Mouse (Mus musculus) myocyte (in vitro differentiated cells): Measurements from ENCODE around the gene Tfb1m. TPM values are rescaled to one million over a fixed set of nuclear protein-coding genes. Genes with fewer than 3 reads are reported as not detected.

Experiments
- H3K27me3 ChIP-seq: one replicate; pipeline ENCODE4 v1.6.1; 2011; ENCODE audit not compliant: control insufficient read depth, insufficient read depth, insufficient read length
- H3K36me3 ChIP-seq: one replicate; pipeline ENCODE4 v1.6.1; 2011; ENCODE audit not compliant: control insufficient read depth, insufficient read depth
- H3K4me2 ChIP-seq: one replicate; pipeline ENCODE4 v1.6.1; 2011; ENCODE audit warnings: low read depth, control low read depth
- H3K4me3 ChIP-seq: one replicate; pipeline ENCODE4 v1.5.1; 2011; ENCODE audit warnings: mild to moderate bottlenecking, control low read depth, moderate library complexity
- H3K79me2 ChIP-seq: one replicate; pipeline ENCODE4 v1.6.1; 2011; ENCODE audit not compliant: control insufficient read depth, insufficient read depth
- H3ac ChIP-seq: one replicate; pipeline ENCODE4 v1.6.1; 2011; ENCODE audit not compliant: control insufficient read depth, insufficient read length
- CEBPB ChIP-seq: IDR thresholded peaks from 2 replicates; pipeline ENCODE4 v1.6.1; 2011; ENCODE audit warnings: mild to moderate bottlenecking, moderate library complexity; ENCODE audit not compliant: poor library complexity, insufficient read depth, severe bottlenecking
- E2F4 ChIP-seq: IDR thresholded peaks from one replicate; pipeline ENCODE4 v1.6.1; 2011; ENCODE audit warnings: mild to moderate bottlenecking, control low read depth, moderate library complexity; ENCODE audit not compliant: insufficient read depth
- MAX ChIP-seq: IDR thresholded peaks from one replicate; pipeline ENCODE4 v1.6.1; 2011; ENCODE audit warnings: low read depth, mild to moderate bottlenecking, control low read depth
- MYOD1 ChIP-seq, 3 experiments: IDR thresholded peaks; one replicate each; pipeline ENCODE4 v1.6.1; 2011; ENCODE audit warnings: control low read depth in 2 of 3, low read depth in 2 of 3, mild to moderate bottlenecking in 2 of 3, moderate library complexity in 1 of 3; ENCODE audit not compliant: insufficient read length in 2 of 3, control insufficient read depth in 1 of 3
- MYOG ChIP-seq, 3 experiments: IDR thresholded peaks; one replicate each; pipeline ENCODE4 v1.6.1; 2011; ENCODE audit warnings: control low read depth in 2 of 3, low read depth in 2 of 3, mild to moderate bottlenecking in 2 of 3; ENCODE audit not compliant: insufficient read length in 2 of 3, control insufficient read depth in 1 of 3, insufficient read depth in 1 of 3
- POLR2A ChIP-seq: IDR thresholded peaks from one replicate; pipeline ENCODE4 v1.6.1; 2011; ENCODE audit warnings: low read depth, mild to moderate bottlenecking, control low read depth, moderate library complexity; ENCODE audit not compliant: insufficient read length
- POLR2AphosphoS2 ChIP-seq: IDR thresholded peaks from one replicate; pipeline ENCODE4 v1.6.1; 2011; ENCODE audit warnings: low read depth, control low read depth; ENCODE audit not compliant: insufficient read length
- REST ChIP-seq: IDR thresholded peaks from one replicate; pipeline ENCODE4 v1.6.1; 2011; ENCODE audit warnings: mild to moderate bottlenecking, control low read depth, moderate library complexity; ENCODE audit not compliant: insufficient read depth, insufficient read length
- SRF ChIP-seq: IDR thresholded peaks from one replicate; pipeline ENCODE4 v1.6.1; 2011; ENCODE audit warnings: low read depth; ENCODE audit not compliant: control insufficient read depth, insufficient read length
- TCF12 ChIP-seq: IDR thresholded peaks from one replicate; pipeline ENCODE4 v1.6.1; 2011; ENCODE audit warnings: mild to moderate bottlenecking, control low read depth; ENCODE audit not compliant: poor library complexity, insufficient read depth, severe bottlenecking
- TCF3 ChIP-seq: IDR thresholded peaks from one replicate; pipeline ENCODE4 v1.6.1; 2011; ENCODE audit warnings: low read depth, control low read depth; ENCODE audit not compliant: insufficient read length
- USF1 ChIP-seq: IDR thresholded peaks from one replicate; pipeline ENCODE4 v1.6.1; 2011; ENCODE audit warnings: low read depth, mild to moderate bottlenecking, control low read depth, moderate library complexity
- polyA plus RNA-seq: library from polyadenylated mRNA; unstranded; fragments of >200 nt; fragmentation: generic; extraction: Trizol; gene quantifications from one replicate; pipeline ENCODE4 v1.2.1, GENCODE M21; 2012; ENCODE audit warnings: missing spikeins

The Tfb1m gene
- polyA plus RNA-seq, 1 experiment: 9.3 TPM

DNA sequence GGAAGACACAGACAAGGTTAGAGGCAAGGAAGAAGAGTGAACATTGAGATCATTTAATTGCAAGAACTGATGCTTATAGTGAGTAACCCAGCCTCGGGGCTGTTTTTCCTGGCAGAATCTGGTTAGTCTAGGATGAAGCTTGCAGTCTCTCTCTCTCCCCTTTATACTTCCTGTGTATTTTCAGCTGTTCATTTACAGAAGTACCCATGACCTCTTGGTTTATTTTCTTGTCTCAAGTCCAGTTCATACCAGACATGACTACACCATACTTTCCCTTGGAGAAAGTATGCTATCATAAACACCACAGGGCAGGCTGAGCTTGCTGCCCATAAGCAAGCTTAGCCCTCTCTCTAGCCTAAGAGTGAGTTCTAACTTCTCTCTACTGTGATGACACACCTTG is 39.5 kb upstream of the Tfb1m start:
- Histone ChIP-seq H3K36me3 (no peaks in the 10 kb centered on the region), H3K4me2 (no peak overlapping the region), H3ac (no peak overlapping the region), H3K27me3 (no peaks in the 10 kb centered on the region), H3K79me2 (no peaks in the 10 kb centered on the region), H3K4me3 (no peak overlapping the region)
- TF ChIP-seq USF1: no peak

DNA sequence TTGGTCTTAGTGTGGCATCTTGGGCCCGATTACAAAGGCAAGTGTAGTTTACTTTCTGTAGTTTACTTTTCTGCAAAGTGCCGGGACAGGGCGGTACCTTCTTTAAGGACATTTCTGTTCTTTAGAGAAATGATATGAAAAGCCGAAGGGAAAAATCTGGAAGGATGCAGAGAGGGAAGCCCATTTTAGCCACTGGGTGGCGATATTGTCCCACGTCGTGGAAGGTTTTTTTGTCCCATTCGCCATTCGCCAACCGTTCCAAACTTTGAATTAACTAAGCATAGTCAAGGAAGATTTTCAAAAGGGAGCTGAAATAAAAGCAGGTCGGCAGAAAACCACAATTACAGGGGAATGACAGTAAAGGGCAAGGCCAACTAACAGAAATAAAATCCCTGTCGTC is 13.3 kb upstream of the Tfb1m start:
- no peak overlapping the region for H3ac ChIP-seq
- no peaks in the 10 kb centered on the region for H3K79me2 ChIP-seq
- H3K27me3 ChIP-seq: peaks cover under 1% of the 10 kb centered on the region
- H3K4me3 ChIP-seq: no peak overlapping the region
- H3K36me3 ChIP-seq: no peaks in the 10 kb centered on the region
- TF ChIP-seq POLR2A: no peak
- no peak for TF ChIP-seq CEBPB
- TF ChIP-seq REST: no peak
- TF ChIP-seq MYOG (IDR thresholded peaks at IDR 0.05; ENCODE audit: control insufficient read depth in 1 of 3, insufficient read depth in 1 of 3, insufficient read length in 2 of 3, low read depth in 2 of 3): no peak
- TF ChIP-seq SRF: no peak
- TF ChIP-seq POLR2AphosphoS2: no peak
- no peak for TF ChIP-seq MAX
- TF ChIP-seq TCF12: no peak
- no peak for TF ChIP-seq MYOD1 (IDR thresholded peaks at IDR 0.05; ENCODE audit: control insufficient read depth in 1 of 3, insufficient read length in 2 of 3, low read depth in 2 of 3)
- TF ChIP-seq E2F4: no peak
- no peak for TF ChIP-seq TCF3
- TF ChIP-seq USF1: no peak
- peak overlapping the region; percentile 75 for H3K4me2 ChIP-seq

DNA sequence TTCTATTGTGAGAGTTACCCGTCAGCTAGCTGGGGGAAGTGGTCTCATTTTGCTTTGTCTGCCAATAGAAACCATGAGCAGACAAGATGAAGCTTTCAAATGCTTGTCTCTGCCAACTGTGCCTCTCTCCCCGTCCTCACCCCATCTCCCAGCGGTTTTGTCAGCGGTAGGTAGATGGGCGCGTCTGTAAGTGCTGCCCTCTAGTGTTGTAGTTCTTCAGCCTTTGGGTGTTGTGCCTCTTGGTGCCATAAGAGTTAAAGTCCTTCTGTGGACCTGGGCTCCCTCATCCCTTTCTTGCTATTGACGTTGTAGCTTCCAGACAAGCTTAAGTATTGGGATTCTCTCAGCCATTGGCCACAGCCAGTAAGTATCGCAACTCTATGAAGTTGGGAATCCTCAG is 4.8 kb upstream of the Tfb1m start:
- H3K27me3 ChIP-seq: peaks cover 8% of the 10 kb centered on the region
- no peak overlapping the region for H3ac ChIP-seq
- H3K4me3 ChIP-seq: no peak overlapping the region
- H3K36me3 ChIP-seq: no peaks in the 10 kb centered on the region
- H3K4me2 ChIP-seq: no peak overlapping the region
- no peak for TF ChIP-seq SRF
- no peak for TF ChIP-seq E2F4
- no peak for TF ChIP-seq TCF12
- no peak for TF ChIP-seq POLR2AphosphoS2
- TF ChIP-seq MAX: no peak
- TF ChIP-seq USF1: no peak
- no peak for TF ChIP-seq REST
- no peak for TF ChIP-seq CEBPB
- TF ChIP-seq MYOD1 (IDR thresholded peaks at IDR 0.05; ENCODE audit: control insufficient read depth in 1 of 3, insufficient read length in 2 of 3, low read depth in 2 of 3): no peak
- TF ChIP-seq POLR2A: no peak
- no peak for TF ChIP-seq MYOG (IDR thresholded peaks at IDR 0.05; ENCODE audit: control insufficient read depth in 1 of 3, insufficient read depth in 1 of 3, insufficient read length in 2 of 3, low read depth in 2 of 3)
- H3K79me2 ChIP-seq: no peaks in the 10 kb centered on the region

DNA sequence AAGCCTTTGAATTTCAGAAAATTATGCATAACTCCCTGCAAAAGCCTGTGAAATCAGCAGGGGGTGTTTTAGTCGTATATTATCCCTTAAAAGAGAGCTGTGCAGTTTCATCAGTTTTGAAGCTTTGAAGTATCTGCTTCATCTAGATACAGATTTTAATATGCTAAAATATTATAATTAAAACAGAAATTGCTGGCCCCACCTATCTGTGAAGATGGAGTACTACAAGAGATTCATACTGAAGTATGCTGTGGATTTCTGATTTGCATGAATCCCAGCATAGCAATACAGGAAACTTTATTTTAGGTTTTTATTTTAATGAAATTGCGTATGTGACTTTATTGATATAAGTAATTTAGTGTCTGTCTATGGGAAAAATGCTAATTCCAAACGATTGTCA is 3.0 kb upstream of the Tfb1m start:
- Histone ChIP-seq H3K79me2 (no peaks in the 10 kb centered on the region), H3K4me2 (no peak overlapping the region), H3K36me3 (no peaks in the 10 kb centered on the region), H3K4me3 (no peak overlapping the region), H3ac (no peak overlapping the region), H3K27me3 (peaks cover 4% of the 10 kb centered on the region)
- TF ChIP-seq TCF12: no peak
- TF ChIP-seq MYOG (IDR thresholded peaks at IDR 0.05; ENCODE audit: control insufficient read depth in 1 of 3, insufficient read depth in 1 of 3, insufficient read length in 2 of 3, low read depth in 2 of 3): no peak
- no peak for TF ChIP-seq MYOD1 (IDR thresholded peaks at IDR 0.05; ENCODE audit: control insufficient read depth in 1 of 3, insufficient read length in 2 of 3, low read depth in 2 of 3)
- TF ChIP-seq USF1: no peak
- no peak for TF ChIP-seq TCF3
- TF ChIP-seq POLR2A: no peak
- TF ChIP-seq CEBPB: no peak
- TF ChIP-seq SRF: no peak
- TF ChIP-seq E2F4: no peak
- no peak for TF ChIP-seq POLR2AphosphoS2
- TF ChIP-seq REST: no peak
- TF ChIP-seq MAX: no peak

DNA sequence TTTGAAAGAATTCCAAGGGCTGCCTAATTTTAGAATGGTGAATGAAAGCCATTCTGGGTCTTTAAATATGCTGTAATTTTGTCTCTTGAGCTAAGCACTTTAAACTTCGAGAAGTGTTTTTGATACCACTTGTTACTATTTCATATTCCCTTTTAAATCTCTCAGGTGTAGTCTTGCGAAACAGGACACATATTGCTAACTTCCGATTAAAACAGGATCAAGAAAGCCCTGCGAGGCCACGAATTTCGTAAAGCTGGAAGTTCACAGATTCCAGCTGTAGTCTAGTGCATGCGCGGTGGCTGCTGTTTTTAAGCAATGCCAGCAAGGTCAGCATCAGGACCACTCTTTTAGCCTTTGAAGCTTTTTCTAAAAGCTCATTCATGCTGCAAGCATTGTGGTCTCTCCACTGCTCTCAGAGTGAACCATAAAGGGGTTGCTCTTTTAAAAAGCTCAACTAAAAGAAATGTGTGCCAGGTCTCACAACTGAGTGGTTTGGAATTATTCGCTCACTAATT is 832 bp upstream of the Tfb1m start:
- no peaks in the 10 kb centered on the region for H3K36me3 ChIP-seq
- no peak for TF ChIP-seq MYOG (IDR thresholded peaks at IDR 0.05; ENCODE audit: control insufficient read depth in 1 of 3, insufficient read depth in 1 of 3, insufficient read length in 2 of 3, low read depth in 2 of 3)
- TF ChIP-seq POLR2AphosphoS2: no peak
- TF ChIP-seq TCF3: no peak
- TF ChIP-seq USF1: no peak
- peak overlapping the region; percentile 73 for H3K4me3 ChIP-seq
- H3K79me2 ChIP-seq: no peaks in the 10 kb centered on the region
- H3K27me3 ChIP-seq: no peaks in the 10 kb centered on the region
- peak overlapping the region; percentile 92 for H3K4me2 ChIP-seq
- H3ac ChIP-seq: no peak overlapping the region
